Mouse (Mus musculus): ENCODE data around the gene Sptlc2. TPM values are rescaled to one million over a fixed set of nuclear protein-coding genes. Genes with fewer than 3 reads are reported as not detected.
"Not testable (repeated sequence)": the region's sequence is repeated elsewhere in the genome, so short reads cannot be mapped to it uniquely, and the experiment has no call there.

The Sptlc2 gene
- total and polyA plus RNA-seq, 2 experiments from 2014 or later = 69.2 to 84.9 TPM

- TF ChIP-seq CTCF (IDR thresholded peaks at IDR 0.05; ENCODE audit: low read depth) = no peak
- Histone ChIP-seq H3K27ac (ENCODE audit: low read depth, low read length) (no peak overlapping the region), H3K27me3 (ENCODE audit: insufficient read depth, low read length) (no peaks in the 10 kb centered on the region), H3K9ac (no peak overlapping the region), H3K4me1 (ENCODE audit: insufficient read depth) (no peaks in the 10 kb centered on the region), H3K4me2 (ENCODE audit: low read depth) (no peak overlapping the region), H3K36me3 (ENCODE audit: insufficient read depth) (no peaks in the 10 kb centered on the region), H3K4me3 (ENCODE audit: low read depth, low read length) (no peak overlapping the region), H3K9me3 (ENCODE audit: low read length) (no peaks in the 10 kb centered on the region)
- 82% methylated on average over 3 of the region's 3 CpGs for WGBS
- DNase-seq = no peak
- no peak for ATAC-seq
Measured at GRCm38 (mm10) chr12:87319229-87319628, 68.9 kb downstream of the Sptlc2 start.

- Histone ChIP-seq H3K4me1 (ENCODE audit: insufficient read depth) (no peaks in the 10 kb centered on the region), H3K9ac (no peak overlapping the region), H3K4me3 (ENCODE audit: low read depth, low read length) (no peak overlapping the region), H3K27me3 (ENCODE audit: insufficient read depth, low read length) (no peaks in the 10 kb centered on the region), H3K27ac (ENCODE audit: low read depth, low read length) (no peak overlapping the region), H3K9me3 (ENCODE audit: low read length) (no peaks in the 10 kb centered on the region), H3K36me3 (ENCODE audit: insufficient read depth) (0 out of 2 replicates have a peak, but pooled peaks cover under 1% of the 10 kb centered on the region), H3K4me2 (ENCODE audit: low read depth) (no peak overlapping the region)
- no peak for DNase-seq
- no peak for TF ChIP-seq CTCF (IDR thresholded peaks at IDR 0.05; ENCODE audit: low read depth)
- ATAC-seq = no peak
- 22% methylated on average over 1 of the region's 1 CpGs for WGBS
Measured at GRCm38 (mm10) chr12:87317951-87318350, 70.2 kb downstream of the Sptlc2 start.

GRCm38 (mm10) chr12:87313098-87313497 lies 75.1 kb downstream of the Sptlc2 start:
- Histone ChIP-seq H3K4me3 (ENCODE audit: low read depth, low read length) (no peak overlapping the region), H3K4me1 (ENCODE audit: insufficient read depth) (no peaks in the 10 kb centered on the region), H3K27ac (ENCODE audit: low read depth, low read length) (no peak overlapping the region), H3K9me3 (ENCODE audit: low read length) (no peaks in the 10 kb centered on the region), H3K9ac (no peak overlapping the region), H3K27me3 (ENCODE audit: insufficient read depth, low read length) (no peaks in the 10 kb centered on the region), H3K4me2 (ENCODE audit: low read depth) (no peak overlapping the region), H3K36me3 (ENCODE audit: insufficient read depth) (peaks cover 29% of the 10 kb centered on the region)
- DNase-seq = no peak
- WGBS = 62% methylated on average over 2 of the region's 2 CpGs
- TF ChIP-seq CTCF (IDR thresholded peaks at IDR 0.05; ENCODE audit: low read depth) = no peak
- no peak for ATAC-seq

GRCm38 (mm10) chr12:87306584-87306844 lies 81.6 kb downstream of the Sptlc2 start:
- WGBS = 43% methylated on average over 4 of the region's 4 CpGs
- H3K4me1 ChIP-seq (ENCODE audit: insufficient read depth); H3K4me2 ChIP-seq (ENCODE audit: low read depth); ATAC-seq; H3K27me3 ChIP-seq (ENCODE audit: insufficient read depth, low read length); H3K9me3 ChIP-seq (ENCODE audit: low read length); H3K27ac ChIP-seq (ENCODE audit: low read depth, low read length); DNase-seq; H3K9ac ChIP-seq; H3K4me3 ChIP-seq (ENCODE audit: low read depth, low read length): not testable (repeated sequence)
- H3K36me3 ChIP-seq (ENCODE audit: insufficient read depth) = peaks cover 18% of the 10 kb centered on the region

- Histone ChIP-seq H3K9ac (no peak overlapping the region), H3K36me3 (ENCODE audit: insufficient read depth) (peaks cover 18% of the 10 kb centered on the region), H3K4me2 (ENCODE audit: low read depth) (peak overlapping the region; percentile 2; the same call in 1 of the 2 replicates), H3K27me3 (ENCODE audit: insufficient read depth, low read length) (peaks cover 4% of the 10 kb centered on the region), H3K4me1 (ENCODE audit: insufficient read depth) (no peaks in the 10 kb centered on the region), H3K27ac (ENCODE audit: low read depth, low read length) (no peak overlapping the region; the same call in 1 of the 2 replicates), H3K4me3 (ENCODE audit: low read depth, low read length) (no peak overlapping the region), H3K9me3 (ENCODE audit: low read length) (no peaks in the 10 kb centered on the region)
- ATAC-seq (peak; percentile 65), DNase-seq (peak; percentile 52)
- 18% methylated on average over 13 of the region's 13 CpGs for WGBS
- no peak for TF ChIP-seq CTCF (IDR thresholded peaks at IDR 0.05; ENCODE audit: low read depth)
Measured at GRCm38 (mm10) chr12:87305767-87306583, 82.2 kb downstream of the Sptlc2 start.

- H3K36me3 ChIP-seq (ENCODE audit: insufficient read depth) = no peaks in the 10 kb centered on the region
- peaks cover 23% of the 10 kb centered on the region for H3K27me3 ChIP-seq (ENCODE audit: insufficient read depth, low read length)
- WGBS = 50% methylated on average over 4 of the region's 4 CpGs
- no peak overlapping the region for H3K9ac ChIP-seq
- H3K4me3 ChIP-seq (ENCODE audit: low read depth, low read length) = no peak overlapping the region
- ATAC-seq = no peak
- TF ChIP-seq CTCF (IDR thresholded peaks at IDR 0.05; ENCODE audit: low read depth) = no peak
- DNase-seq = no peak
- no peaks in the 10 kb centered on the region for H3K4me1 ChIP-seq (ENCODE audit: insufficient read depth)
- H3K4me2 ChIP-seq (ENCODE audit: low read depth) = no peak overlapping the region
- no peaks in the 10 kb centered on the region for H3K9me3 ChIP-seq (ENCODE audit: low read length)
- no peak overlapping the region for H3K27ac ChIP-seq (ENCODE audit: low read depth, low read length)
Measured at GRCm38 (mm10) chr12:87301189-87301588, 87.0 kb downstream of the Sptlc2 start.

GRCm38 (mm10) chr12:87300441-87300690 lies 87.8 kb downstream of the Sptlc2 start:
- H3K9ac ChIP-seq = peak overlapping the region; percentile 69

More at GRCm38 (mm10) chr12:87300441-87300690, 87.8 kb downstream of the Sptlc2 start:
- peaks cover 23% of the 10 kb centered on the region for H3K27me3 ChIP-seq (ENCODE audit: insufficient read depth, low read length)
- H3K27ac ChIP-seq (ENCODE audit: low read depth, low read length) = no peak overlapping the region
- ATAC-seq (no peak), DNase-seq (no peak)
- H3K4me2 ChIP-seq (ENCODE audit: low read depth) = peak overlapping the region; percentile 94
- H3K9me3 ChIP-seq (ENCODE audit: low read length) = no peaks in the 10 kb centered on the region
- WGBS = 1% methylated on average over 9 of the region's 9 CpGs
- H3K36me3 ChIP-seq (ENCODE audit: insufficient read depth) = no peaks in the 10 kb centered on the region
- no peaks in the 10 kb centered on the region for H3K4me1 ChIP-seq (ENCODE audit: insufficient read depth)
- no peak for TF ChIP-seq CTCF (IDR thresholded peaks at IDR 0.05; ENCODE audit: low read depth)
- H3K4me3 ChIP-seq (ENCODE audit: low read depth, low read length) = peak overlapping the region; percentile 68
